Mouse (Mus musculus): Measurements from ENCODE around the gene Eva1b.

DNA sequence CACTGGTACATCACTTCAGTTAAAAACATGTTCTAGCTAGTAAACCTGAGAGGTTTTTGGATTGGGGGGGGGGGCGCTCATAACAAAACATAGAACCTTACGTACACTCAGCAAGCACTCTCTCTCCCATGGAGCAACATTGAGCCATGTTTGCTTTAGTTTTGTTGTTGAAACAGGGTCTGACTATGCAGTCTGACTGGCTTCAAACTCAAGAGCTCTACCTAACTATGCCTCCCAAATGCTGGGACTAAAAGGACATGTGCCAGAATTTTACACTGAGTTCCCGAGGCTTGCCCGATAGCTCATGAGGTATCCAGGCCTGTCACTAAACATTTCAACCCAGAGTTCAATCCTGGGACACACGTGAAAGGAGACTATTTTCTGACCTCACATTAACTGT is 35.5 kb downstream of the Eva1b start:
- TF ChIP-seq USF1 (IDR thresholded peaks at IDR 0.05; ENCODE audit: low read depth) (no peak), POLR2AphosphoS2 (IDR thresholded peaks at IDR 0.05; ENCODE audit: insufficient read length, low read depth) (no peak), MYOD1 (IDR thresholded peaks at IDR 0.05; ENCODE audit: control insufficient read depth in 1 of 3, insufficient read length in 2 of 3, low read depth in 2 of 3) (no peak), E2F4 (IDR thresholded peaks at IDR 0.05; ENCODE audit: insufficient read depth) (no peak), POLR2A (IDR thresholded peaks at IDR 0.05; ENCODE audit: insufficient read length, low read depth) (no peak), TCF3 (IDR thresholded peaks at IDR 0.05; ENCODE audit: insufficient read length, low read depth) (no peak), TCF12 (IDR thresholded peaks at IDR 0.05; ENCODE audit: insufficient read depth, poor library complexity, severe bottlenecking) (no peak), MAX (IDR thresholded peaks at IDR 0.05; ENCODE audit: low read depth) (no peak), SRF (IDR thresholded peaks at IDR 0.05; ENCODE audit: control insufficient read depth, insufficient read length, low read depth) (no peak)
